Mouse (Mus musculus) megakaryocyte progenitor cell, adult 5-6 weeks (primary cell): Measurements from ENCODE around the gene Atf7. TPM values are rescaled to one million over a fixed set of nuclear protein-coding genes. Genes with fewer than 3 reads are reported as not detected.
"Not testable (repeated sequence)": the region's sequence is repeated elsewhere in the genome, so short reads cannot be mapped to it uniquely, and the experiment has no call there.

Experiments used
- ATAC-seq: replicated peaks from 2 replicates; pipeline ENCODE4 v1.8.0; 2016; ENCODE audit warnings: mild to moderate bottlenecking, moderate TSS enrichment, inconsistent platforms; ENCODE audit not compliant: poor library complexity
- total RNA-seq, 2 experiments: library from RNA; stranded (forward) in 1 of 2; stranded (reverse) in 1 of 2; fragments of 157-497, 149-512 nt in 1 of 2; fragments of 200-1000 nt in 1 of 2; gene quantifications; 2 replicates each; pipeline versions ENCODE4 v1.2.3 to v1.2.4; 2015 to 2017

The Atf7 gene
- total RNA-seq, 2 experiments from 2014 or later: 35.3 to 164 TPM

DNA sequence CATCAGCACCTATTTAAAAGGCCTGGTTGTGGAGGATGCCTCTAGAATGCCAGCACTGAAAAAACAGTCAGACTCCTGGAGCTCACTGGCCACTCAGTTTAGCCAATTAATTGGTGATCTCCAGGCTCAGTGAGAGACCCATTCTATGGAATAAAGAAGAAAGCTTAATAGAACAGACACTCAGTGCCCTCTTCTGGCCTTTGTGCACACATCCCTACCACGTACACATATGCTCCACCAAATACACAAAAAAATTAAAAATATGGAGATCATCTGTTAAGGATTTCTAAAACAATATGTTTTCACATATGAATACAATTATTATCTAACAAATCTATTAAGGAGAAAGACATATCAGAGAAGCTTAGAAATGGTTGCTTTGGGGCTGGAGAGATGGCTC lies 4.5 kb downstream of the Atf7 start:
- ATAC-seq: no peak

DNA sequence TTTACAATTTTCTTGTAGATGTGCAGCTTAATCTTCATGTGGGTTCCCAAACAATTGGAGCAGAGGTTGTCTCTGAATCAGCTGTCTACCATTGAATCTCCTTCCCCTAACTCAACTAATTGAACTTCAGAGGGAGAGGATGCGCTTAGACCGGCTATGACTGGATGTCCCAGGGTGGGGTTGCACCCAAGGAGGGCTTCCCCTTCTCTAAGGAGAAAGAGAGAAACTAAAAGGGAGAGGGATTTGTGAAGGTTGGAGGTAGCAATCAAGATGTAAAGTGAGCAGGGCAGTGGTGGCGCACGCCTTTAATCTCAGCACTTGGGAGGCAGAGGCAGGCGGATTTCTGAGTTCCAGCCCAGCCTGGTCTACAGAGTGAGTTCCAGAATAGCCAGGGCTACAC lies 5.8 kb downstream of the Atf7 start:
- no peak for ATAC-seq

DNA sequence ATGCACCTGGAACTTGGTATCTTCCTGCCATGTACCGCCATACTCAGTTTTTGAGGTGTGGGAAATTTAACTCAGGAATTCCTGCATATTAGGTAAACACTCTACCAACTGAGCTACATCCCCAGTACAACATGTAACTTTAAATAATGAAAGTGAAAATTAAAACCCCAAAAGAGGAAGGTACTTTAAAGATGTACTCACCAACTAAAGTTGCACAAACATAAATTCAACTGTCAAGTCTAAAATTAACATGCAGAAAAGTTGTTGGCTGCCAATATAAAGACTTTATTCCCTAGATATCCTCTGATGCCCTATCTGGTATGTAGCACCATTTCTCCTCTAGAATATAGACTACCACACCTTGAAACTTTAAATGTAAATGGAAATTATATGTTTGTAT lies 7.6 kb downstream of the Atf7 start:
- ATAC-seq: peak; percentile 64

DNA sequence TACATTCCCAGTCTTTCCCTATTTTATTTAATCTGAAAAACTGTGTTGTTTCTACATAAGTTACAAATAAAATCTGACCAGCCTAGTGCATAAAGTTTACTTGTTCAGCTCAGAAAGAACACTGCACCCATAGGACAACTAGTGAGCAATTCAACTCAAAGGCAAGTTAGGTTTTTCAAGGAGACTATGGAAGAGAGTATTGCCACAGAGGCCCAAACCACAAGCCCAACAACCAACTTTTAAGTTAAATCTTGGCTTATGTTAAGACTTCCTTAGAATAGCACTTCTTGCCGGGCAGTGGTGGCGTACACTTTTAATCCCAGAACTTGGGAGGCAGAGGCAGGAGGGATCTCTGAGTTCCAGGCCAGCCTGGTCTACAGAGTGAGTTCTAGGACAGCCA lies 9.1 kb downstream of the Atf7 start:
- peak; percentile 44; the same call in 1 of the 2 replicates for ATAC-seq

DNA sequence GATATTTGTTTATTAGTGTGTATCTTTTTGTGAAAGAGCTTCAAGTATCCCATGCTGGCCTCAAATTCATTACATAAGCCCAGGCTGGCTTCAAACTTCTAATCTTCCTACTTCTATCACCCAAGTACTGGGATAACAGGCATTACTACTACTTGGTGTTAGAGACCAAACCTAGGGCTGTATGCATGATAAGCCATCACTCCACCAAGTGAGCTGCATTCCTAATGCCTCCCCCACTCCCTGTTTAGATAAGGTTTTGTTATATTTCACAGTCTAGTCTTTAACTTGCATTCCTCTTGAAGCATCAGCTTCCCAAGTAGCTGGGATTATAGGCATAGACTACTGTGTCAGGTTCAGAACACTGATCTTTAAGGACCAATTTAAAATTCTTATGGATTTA lies 11.0 kb downstream of the Atf7 start:
- 0 out of 2 replicates have a peak, but pooled peaks have one; percentile 21 for ATAC-seq

DNA sequence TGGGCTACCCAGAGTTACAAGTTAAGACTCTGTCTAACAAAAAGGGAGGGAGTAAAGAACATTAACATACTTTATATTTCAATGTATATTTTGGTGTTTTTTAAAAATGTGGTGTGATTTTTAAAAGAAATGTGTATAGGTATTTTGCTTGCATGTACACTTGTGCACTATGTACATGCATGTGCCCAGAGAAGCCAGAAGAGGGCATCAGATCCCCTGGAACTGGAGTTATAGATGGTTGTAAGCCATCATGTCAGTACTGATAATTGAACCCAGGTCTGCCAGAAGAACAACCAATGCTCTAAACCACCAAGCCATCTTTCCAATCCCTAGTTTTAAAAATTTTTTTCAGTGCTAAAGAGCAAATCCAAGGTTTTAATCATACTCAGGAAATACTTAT lies 12.3 kb downstream of the Atf7 start:
- ATAC-seq: 0 out of 2 replicates have a peak, but pooled peaks have one; percentile 40

DNA sequence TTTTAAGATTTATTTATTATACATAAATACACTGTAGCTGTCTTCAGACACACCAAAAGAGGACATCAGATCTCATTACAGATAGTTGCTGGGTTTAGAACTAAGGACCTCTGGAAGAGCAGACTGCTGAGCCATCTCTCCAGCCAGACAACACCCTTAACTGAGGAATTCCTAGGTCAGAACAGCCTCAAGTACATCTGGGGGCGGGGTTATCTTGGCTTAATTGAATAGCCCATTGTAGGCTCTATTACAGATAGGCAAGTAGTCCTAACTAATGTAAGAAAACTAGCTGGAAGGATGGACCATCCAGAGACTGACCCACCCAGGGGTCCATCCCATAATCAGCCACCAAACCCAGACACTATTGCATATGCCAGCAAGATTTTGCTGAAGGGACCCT lies 16.7 kb downstream of the Atf7 start:
- ATAC-seq: not testable (repeated sequence)

DNA sequence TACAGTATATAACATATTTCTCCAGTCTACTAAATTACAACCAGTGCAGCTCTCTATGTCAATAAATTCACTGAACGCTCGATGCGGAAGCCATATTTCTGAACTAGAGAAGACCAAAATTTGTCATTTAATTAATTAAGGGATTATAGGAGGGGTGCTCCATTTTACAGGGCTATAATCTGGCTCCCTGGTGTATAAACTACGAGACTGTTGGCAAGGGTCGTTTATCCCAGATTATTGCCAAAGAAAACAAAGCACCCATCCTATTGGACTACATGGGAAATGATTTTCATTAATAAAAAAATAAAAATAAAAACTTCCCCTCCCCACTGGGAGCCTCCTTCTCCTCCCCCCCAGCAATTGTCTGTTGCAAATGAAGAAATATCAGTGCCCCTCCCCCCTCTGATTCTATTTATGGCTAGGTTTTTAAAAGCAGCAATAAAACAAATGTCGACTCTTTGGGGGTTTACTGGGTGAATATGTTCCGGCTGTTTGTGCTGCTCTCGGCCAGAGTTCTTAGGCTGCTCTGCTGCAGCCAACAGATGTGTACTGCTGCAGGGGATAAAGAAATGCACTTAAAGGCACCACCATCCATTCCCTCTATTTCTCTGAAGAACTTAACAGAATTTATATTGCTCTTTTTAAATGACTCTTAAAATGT lies 31.1 kb downstream of the Atf7 start:
- ATAC-seq: no peak

DNA sequence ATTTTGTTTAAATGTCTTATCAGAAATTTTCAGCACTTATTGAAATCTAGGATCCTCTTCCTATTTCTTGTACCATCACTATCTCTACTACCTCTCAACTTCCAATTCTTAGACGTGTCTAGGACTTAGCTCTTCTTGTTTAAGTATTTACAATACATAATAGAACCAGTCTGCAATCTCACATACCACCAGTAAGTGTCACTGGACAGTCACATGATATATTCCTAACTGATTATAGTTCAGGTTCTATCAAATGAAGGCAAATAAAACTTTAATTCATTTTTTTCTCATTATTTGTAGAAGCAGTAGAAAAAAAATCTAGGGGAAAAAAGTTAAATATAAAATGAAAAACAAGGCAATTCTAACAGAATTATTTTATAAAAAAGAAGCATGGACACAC lies 32.6 kb downstream of the Atf7 start:
- ATAC-seq: peak; percentile 37; the same call in 1 of the 2 replicates

DNA sequence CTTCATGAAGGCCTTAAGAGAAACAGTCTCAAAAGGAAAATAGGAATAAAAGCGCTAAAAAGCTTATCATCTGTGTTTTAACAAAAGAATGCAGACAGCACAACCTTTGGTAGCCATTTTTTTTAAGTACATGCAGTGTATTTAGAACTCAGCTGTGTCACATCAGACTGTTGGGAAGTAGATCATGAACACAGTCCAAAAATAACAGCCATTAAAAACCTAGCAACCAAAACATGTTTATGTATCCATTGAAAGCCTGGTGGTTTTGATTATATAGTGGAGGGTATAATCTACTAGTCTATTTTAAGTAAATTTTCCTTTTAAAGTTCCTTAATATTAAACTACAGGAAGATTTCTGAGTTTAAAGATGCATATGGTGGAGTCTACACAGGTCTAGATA lies 34.7 kb downstream of the Atf7 start:
- ATAC-seq: no peak

DNA sequence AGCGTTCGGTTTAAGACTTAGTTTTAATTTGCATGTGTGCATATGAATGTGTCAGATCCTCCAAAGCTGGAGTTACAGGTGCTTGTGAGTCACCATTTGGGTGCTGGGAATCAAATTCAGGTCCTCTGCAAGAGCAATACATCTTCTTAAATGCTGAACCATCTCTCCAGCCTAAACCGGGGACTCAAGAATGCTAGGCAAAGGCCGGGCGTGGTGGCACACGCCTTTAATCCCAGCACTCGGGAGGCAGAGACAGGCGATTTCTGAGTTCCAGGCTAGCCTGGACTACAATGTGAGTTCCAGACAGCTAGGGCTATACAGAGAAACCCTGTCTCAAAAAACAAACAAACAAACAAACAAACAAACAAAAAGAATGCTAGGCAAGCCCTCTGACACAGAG lies 35.4 kb downstream of the Atf7 start:
- no peak for ATAC-seq

DNA sequence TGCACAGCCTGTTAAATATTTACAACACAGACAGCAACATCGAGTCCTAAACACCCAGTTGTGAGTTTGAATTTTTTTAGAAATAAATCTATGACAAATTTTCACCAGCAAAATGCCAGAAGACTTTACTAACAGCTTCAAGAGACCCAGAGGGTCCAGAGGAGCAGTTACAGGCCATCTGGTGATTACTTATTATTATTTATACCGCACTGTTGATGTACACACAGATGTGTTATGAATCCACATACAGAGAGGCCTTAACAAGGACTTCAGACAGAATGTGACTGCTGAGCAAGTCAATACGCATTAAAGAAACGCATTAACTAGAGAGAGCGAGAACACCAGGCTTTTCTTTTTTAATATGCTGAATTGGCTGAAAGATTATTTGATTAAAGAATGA lies 39.8 kb downstream of the Atf7 start:
- no peak for ATAC-seq

DNA sequence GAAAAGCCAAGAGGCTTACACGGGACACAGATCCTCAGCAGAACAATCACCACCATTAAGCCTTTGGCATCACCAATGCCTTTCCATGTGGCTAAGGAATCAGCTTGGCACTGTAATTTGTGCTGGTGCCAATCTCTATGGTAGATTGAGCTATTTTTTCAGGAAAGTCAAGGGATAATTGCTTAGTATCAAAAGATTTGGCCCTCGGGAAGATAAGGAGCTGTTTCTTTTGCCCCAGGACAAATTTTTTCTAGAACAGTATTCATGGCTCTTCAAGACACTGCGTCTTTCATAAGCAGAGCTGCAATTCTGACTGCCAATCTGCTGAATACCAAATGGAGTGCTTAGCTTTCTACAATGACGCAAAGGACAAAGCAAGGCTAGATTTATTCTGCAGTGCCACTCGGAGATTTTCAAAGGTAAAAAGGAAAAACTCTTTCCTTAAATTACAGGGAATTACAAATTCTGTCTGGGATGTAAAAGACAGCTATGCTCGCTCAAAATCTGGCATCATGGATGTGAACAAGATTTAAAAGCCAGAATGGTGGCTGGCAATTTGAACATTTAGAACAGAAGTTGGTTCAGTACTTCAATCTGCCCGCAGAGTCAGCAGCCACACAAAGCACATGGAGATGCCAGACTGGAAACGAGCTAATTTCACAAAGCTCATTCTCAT lies 41.4 kb downstream of the Atf7 start:
- ATAC-seq: no peak

DNA sequence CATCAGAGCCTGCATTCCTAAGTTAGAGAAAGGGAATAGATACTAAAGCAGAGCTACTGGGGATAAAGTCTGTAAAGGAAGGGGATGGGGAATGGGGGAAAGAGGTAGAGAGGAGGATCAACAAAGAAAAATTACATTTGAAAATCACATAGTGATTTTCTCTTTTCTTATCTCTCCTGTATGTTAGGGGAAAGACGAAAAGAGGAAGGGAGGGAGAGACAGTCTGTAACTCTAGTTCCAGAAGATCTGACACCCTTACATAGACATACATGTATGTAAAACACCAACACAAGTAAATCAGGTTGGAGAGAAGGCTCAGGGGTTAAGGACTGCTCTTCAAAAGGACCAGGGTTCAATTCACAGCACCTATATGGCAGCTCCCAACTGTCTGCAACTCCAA lies 44.1 kb downstream of the Atf7 start:
- no peak for ATAC-seq

DNA sequence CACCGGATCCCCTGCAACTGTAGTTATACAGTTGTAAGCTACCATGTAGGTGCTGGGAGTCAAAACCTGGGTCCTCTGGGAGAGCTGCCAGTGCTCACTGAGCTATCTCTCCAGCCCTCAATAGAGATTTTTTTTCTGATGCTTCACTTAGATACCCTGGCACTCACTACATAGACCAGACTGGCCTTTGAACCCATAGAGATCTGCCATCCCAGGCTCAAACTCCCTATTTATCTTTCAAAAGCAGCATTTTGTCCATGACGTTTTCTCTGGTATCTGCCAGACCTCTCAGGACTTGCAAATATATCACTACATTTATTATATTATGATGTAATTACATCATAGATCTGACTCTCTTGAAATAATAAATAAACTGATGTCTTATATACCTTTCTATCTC lies 46.9 kb downstream of the Atf7 start:
- no peak for ATAC-seq

DNA sequence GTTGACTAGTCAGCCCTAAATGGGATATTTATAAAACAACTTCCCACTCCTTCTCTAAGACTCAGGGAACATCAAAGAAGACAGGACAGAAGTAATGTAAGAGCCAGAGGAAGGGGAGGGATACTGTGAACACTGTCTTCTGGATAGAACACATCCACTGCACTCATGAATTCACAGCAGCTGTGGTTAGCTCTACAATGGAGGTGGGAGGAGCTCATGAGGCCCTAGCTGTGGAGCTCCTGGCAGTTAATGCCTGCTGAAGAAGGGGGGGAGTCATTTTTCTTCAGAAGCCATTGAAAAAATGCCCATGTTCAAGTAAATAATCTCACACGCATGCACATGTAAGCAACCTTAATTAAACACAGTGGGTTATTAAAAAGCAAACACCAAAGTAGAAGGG lies 48.3 kb downstream of the Atf7 start:
- no peak for ATAC-seq

DNA sequence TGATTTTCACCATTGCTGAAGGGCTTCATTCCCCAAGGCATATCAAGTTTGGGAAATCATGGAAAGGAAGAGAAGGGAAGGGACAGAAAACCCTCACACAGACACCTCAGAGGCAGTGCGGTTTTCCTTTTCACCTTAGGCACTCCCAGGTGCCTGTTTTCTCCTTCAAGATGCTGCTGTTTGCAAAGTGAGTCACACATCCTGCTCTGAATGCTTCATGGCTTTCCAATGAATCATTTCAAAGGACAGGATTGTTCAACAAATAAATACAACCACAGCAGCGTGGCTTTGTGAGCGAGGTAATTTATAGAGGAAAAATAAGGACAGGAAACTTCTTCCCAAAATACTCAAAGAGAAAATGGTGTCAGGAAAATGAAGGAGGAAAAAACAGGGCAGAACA lies 53.2 kb downstream of the Atf7 start:
- no peak for ATAC-seq

DNA sequence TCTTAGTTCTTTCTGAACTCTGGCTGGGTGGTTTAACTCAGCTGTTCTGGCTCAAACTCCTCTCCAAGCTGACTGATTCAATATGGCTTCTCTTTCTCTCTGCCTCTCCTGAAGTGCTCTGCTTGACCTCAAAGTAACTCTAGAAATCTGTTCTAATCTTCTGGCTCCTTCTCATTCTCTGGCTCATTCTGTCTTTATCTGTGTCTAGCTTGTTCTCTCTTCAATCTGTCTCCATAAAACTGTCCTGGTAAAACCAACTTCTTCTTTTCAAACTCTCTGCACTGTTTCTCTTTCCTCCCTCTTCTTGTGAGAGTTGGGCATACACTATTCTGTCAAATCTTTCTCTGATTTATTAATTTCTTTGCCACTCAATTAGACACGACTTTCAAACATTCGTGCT lies 57.4 kb downstream of the Atf7 start:
- no peak for ATAC-seq

DNA sequence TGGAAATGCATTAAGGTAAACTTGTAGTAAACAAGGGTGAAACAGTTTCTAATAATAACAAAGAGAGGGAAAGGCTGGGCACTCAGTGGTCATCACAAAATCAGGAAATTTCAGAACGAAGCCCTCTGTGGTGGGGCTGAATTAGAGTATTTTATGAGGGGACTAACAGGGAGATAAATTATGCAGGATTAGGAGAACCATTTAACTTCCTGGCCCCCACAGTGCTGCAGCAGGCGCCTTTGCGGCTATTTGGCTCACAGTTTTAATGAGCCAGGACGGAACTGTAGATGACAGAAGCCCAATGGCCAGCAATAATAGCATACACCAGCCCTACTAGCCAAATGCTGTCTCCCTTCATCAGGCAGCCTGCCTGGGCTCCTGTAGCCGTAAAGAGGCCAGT lies 61.6 kb downstream of the Atf7 start:
- no peak for ATAC-seq

DNA sequence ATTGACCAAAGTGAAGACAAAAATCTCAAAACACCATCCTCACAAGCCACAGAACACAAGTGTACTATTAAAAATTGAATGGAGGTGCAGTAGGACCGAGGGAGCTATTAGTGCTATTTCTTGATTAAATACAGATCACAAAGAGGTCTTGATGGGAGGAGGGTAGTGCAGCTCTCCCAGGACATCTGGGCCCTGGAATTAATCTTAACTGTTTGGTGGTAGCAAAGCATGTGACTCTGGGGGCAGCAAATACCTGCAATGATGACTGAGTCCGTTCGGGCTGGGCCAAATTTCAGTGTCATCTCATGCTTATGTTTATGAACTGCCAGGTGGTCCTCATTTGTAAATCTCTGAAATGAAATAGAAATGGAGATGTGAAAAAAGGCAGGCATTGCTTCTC lies 62.2 kb downstream of the Atf7 start:
- no peak for ATAC-seq

DNA sequence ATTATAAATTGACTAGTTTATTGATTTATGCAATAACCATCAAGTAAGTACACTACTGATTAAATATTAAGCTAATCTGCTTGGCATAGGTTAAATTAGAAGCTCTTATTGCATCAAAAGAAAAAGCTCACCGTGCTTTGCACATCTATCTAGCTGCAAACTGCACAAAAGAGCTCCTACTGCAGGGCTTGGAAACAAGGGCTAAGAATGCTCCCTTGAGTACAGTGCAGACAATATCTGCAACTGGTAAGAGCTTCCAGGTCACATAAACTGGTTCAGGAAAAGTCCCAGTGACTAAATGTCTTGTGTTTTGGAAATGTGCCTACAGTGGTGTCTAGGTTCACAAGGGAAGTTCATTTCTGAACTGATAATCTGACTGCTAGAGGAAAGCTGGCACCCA lies 62.8 kb downstream of the Atf7 start:
- no peak for ATAC-seq

DNA sequence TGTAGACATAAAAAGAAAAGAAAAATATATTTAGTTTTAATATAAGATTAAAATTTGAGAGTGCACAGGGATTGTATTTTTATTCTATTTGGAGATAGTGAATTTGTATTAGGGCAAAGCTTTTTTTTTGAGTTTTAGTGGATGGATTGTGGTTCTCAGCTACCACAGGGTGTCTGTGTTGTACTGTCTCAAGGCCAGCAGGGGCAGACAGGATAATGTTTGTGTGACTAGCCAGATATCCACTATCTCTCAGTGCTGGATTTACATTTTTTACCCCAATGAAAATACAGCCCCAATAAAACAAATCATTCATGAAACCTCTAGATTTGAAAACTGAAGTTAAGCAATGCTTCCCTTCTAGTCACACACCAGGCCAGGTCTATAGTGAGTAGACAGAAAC lies 67.7 kb downstream of the Atf7 start:
- no peak for ATAC-seq

DNA sequence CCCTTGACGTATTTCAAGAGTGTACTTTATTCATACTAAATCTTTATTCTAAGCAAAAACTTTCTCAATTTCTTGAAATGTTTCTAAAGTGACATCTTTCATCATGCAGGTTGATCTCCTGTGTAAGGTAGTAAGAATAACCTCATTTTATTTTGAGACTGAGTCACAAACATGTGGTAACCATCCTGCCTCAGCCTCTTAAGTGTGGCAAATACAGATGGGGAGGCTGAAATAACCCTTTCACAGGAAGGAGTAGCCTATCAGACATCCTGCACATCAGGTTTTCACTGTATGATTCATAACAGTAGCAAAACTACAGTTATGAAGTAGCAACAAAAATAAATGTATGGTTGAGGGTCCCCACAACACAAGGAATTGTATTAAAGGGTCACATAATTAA lies 69.7 kb downstream of the Atf7 start:
- ATAC-seq: no peak
